Mouse (Mus musculus) intestine, embryonic 14.5 days (tissue): ENCODE measurements at regions not wholly inside any gene's neighbourhood (a gene's known extent, or its start where the extent isn't known, plus 50 kb on each side); places are given as distances from the start of the nearest gene placed in this dataset.

Experiments used
- ATAC-seq: fragments of 200-750 bp; cut with Nextera tagmentation; replicated peaks from 2 replicates; pipeline ENCODE4 v1.8.0; 2017; ENCODE audit warnings: low read depth, moderate number of reproducible peaks, moderate TSS enrichment, moderate library complexity; ENCODE audit not compliant: low FRiP score, low TSS enrichment
- DNase-seq: peaks from one replicate; pipeline ENCODE4 v3.0.0-alpha.2; 2018; ENCODE audit warnings: low spot score
- H3K27ac ChIP-seq: fragments of 300-500 bp; sonication (generic); 2 replicates; pipeline ENCODE4 v1.5.1; 2014; ENCODE audit warnings: low read depth, mild to moderate bottlenecking, control low read depth
- H3K27me3 ChIP-seq: fragments of 300-500 bp; sonication (generic); replicated peaks from 2 replicates; pipeline ENCODE4 v1.6.1; 2014; ENCODE audit warnings: low read length, control low read depth; ENCODE audit not compliant: control insufficient read depth, insufficient read depth
- H3K36me3 ChIP-seq: fragments of 300-500 bp; sonication (generic); 2 replicates; pipeline ENCODE4 v1.6.1; 2014; ENCODE audit warnings: low read length, control low read depth; ENCODE audit not compliant: control insufficient read depth, insufficient read depth
- H3K4me1 ChIP-seq: fragments of 300-500 bp; sonication (generic); replicated peaks from 2 replicates; pipeline ENCODE4 v1.6.1; 2014; ENCODE audit warnings: low read length, control low read depth, mixed read lengths; ENCODE audit not compliant: control insufficient read depth, insufficient read depth
- H3K4me2 ChIP-seq: fragments of 300-500 bp; sonication (generic); 2 replicates; pipeline ENCODE4 v1.6.1; 2014; ENCODE audit warnings: low read length
- H3K4me3 ChIP-seq: fragments of 300-500 bp; sonication (generic); 2 replicates; pipeline ENCODE4 v1.5.1; 2014; ENCODE audit warnings: low read depth, low read length, control low read depth, mixed read lengths
- H3K9ac ChIP-seq: fragments of 300-500 bp; sonication (generic); 2 replicates; pipeline ENCODE4 v1.6.1; 2014; ENCODE audit warnings: mild to moderate bottlenecking, low read length
- H3K9me3 ChIP-seq: fragments of 300-500 bp; sonication (generic); 2 replicates; pipeline ENCODE4 v1.6.1; 2016; ENCODE audit warnings: low read length, control low read depth; ENCODE audit not compliant: control insufficient read depth
- WGBS: fragments of 180-500 bp; shearing (Covaris S2); extraction: QIAGEN DNeasy Blood & Tissue Kit; methylation state at CpG from one replicate; pipeline ENCODE4 v1.1.7; 2014; 5-methylcytosine and 5-hydroxymethylcytosine counted together

DNA sequence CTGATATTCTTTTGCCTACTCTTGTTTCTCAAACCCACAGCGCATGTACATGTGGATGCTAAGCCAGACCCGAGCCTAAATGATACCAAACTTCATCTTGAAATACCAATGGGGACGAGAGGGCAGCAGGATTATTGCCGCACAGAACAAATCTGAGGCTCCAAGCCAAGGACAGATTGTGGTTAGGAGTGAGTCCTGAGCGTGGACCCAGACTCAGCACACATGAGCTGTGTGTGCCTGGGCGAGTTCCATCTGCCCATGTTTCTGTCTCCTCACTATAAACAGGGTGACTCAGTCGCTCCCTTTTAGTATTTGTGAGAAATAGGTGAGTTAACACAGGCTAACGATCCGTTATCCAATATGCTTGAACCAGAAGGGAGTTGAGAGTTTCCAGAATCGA is 92.4 kb upstream of the Gadd45a start:
- Histone ChIP-seq H3K27me3 (no peaks in the 10 kb centered on the region), H3K9ac (no peak overlapping the region), H3K36me3 (no peaks in the 10 kb centered on the region), H3K9me3 (no peaks in the 10 kb centered on the region), H3K27ac (no peak overlapping the region), H3K4me1 (no peaks in the 10 kb centered on the region), H3K4me2 (no peak overlapping the region), H3K4me3 (no peak overlapping the region)
- no peak for ATAC-seq
- 88% methylated on average over 10 of the region's 10 CpGs for WGBS
- no peak for DNase-seq

DNA sequence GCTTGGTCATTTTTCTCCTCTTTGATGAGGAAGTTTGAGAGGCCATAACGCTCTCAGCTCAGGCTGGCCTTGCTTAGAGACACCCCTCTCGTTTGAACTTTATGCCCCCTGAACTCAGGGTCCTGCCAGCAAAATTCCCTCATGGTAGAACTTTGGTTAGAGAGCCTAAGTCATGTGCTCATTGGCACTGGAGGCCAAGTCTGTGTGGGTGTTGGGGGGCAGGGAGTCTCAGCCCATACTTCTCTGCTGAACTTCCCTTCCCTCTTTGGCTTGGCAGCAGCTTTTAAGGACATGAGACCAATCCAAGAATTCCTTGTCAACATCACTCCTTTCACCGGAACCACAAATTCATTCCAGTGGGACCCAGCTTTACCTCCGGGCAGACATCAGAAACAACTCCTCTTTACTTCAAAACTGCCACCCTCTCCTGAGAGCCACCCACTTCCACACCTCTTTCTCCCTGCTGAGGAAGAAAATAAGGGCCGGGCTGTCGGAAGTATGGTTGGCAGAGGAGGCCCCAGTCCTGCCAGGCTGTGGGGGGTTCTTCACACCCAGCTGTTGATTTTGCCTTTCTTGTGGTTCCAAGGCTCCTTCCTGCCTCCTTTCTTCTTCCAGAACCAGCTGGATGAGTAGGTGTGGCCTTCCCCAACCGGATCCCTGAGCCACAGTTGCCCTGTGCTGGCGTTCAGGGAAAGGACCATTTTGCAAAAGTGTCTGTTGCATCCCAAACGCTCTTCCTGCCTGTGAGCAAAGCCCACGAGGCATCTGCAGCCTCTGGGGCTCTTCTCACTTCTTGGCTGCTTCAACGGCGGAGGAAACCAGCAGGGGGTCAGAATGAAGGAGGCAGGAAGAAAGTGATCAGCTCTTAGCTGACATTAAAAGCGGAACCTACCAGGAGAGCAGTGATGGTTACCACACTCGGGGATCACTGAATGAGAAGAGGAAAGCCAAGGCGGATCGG is 91.5 kb upstream of the Gadd45a start:
- no peaks in the 10 kb centered on the region for H3K36me3 ChIP-seq
- no peak overlapping the region for H3K4me3 ChIP-seq
- 50% methylated on average over 16 of the region's 16 CpGs for WGBS
- H3K27ac ChIP-seq: no peak overlapping the region
- H3K4me2 ChIP-seq: no peak overlapping the region
- no peaks in the 10 kb centered on the region for H3K27me3 ChIP-seq
- no peaks in the 10 kb centered on the region for H3K9me3 ChIP-seq
- DNase-seq: no peak
- no peak overlapping the region for H3K9ac ChIP-seq
- no peak for ATAC-seq
- no peaks in the 10 kb centered on the region for H3K4me1 ChIP-seq

DNA sequence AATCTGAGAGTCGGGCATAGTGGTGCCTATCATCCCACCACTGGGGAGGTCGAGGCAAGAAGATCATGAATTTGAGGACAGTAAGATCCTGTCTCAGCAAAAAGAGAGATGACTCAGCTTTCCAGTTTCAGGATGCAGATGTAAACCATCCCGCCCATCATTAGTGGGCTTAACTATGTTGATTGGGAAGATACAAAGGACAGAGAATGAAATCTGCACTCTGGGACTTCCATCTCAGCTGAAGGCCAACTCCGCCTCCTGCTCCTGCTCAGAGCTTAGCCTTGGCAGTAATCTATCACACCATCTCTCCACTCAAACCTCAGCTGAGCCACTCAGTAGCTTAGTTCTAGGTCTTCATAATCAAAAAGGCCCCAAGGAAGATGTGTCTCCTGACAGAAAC is 90.5 kb upstream of the Gadd45a start:
- H3K9me3 ChIP-seq: no peaks in the 10 kb centered on the region
- no peak for ATAC-seq
- no peak overlapping the region for H3K9ac ChIP-seq
- H3K4me1 ChIP-seq: no peaks in the 10 kb centered on the region
- WGBS: 84% methylated on average over 4 of the region's 4 CpGs
- H3K27ac ChIP-seq: no peak overlapping the region
- no peak overlapping the region for H3K4me3 ChIP-seq
- H3K4me2 ChIP-seq: no peak overlapping the region
- DNase-seq: no peak
- H3K36me3 ChIP-seq: no peaks in the 10 kb centered on the region
- H3K27me3 ChIP-seq: no peaks in the 10 kb centered on the region

DNA sequence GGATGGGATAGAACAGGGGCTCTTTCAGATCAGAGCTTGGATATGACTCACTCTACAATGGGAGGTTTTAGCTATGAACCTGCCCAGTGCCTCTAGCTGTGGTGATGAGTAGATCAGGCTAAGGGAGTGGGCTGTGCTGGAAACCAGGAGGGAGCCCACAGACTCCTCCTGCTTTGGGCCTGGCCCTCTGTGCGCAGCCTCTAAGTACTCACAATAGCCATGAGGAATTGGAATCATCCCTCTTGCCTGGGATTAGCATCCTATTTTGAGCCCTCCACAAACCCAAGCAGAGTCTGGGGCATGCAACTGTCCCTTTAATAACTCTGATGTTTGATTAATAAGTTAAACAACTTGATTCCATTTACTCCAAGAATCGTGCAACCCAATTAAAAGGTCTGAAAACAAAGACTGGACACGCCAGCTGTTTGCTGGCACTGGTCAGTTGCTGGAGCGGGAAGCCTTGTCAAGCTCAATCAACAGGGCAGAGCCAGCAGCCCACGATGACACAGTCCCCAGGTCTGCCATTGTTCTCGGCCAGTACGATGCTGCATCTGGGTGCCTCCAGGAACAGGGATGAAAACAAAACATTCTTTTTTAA is 88.6 kb upstream of the Gadd45a start:
- Histone ChIP-seq H3K27ac (no peak overlapping the region), H3K27me3 (no peaks in the 10 kb centered on the region), H3K36me3 (no peaks in the 10 kb centered on the region), H3K9me3 (no peaks in the 10 kb centered on the region), H3K4me3 (no peak overlapping the region), H3K4me2 (no peak overlapping the region), H3K4me1 (no peaks in the 10 kb centered on the region), H3K9ac (no peak overlapping the region)
- ATAC-seq (no peak), DNase-seq (no peak)
- 69% methylated on average over 7 of the region's 7 CpGs for WGBS

DNA sequence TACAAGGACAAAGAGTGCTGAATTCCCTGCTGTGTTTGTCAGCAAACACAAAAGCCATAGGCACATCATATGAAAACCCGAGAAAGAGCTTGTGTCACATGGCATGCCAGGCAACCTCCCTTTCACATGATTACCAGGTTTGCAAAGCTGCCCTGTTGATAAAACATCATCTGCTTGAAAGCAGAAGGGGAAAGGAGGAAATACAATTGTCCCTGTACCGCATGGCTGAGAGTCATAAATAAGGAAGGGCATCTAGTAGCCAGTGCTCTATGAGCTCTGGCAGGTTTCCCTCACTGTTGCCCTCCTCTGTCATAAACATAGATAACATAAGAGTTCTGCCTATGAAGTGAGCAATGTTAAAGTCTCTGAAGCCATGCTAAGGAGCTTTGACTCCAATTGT is 86.8 kb upstream of the Gadd45a start:
- H3K27ac ChIP-seq: no peak overlapping the region

DNA sequence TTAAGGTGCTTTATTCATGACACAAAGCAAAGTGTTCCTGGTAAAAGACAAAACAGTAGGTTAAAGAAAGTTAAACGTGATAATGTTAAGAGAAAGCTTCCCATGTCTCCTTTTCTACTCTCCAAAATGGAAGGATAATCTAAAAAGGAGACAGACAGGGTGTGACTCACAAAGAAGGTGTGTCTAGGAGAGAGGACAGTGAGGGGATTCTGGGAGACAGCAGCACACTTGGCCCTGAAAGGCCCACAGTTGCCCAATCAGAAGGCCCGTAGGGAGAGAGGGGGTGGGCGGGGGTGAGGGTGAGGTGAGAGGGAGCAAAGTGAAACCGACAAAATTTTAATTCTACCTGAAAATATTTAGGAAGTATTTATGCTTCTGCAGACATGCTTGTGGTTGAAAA is 85.8 kb upstream of the Gadd45a start:
- Histone ChIP-seq H3K9ac (no peak overlapping the region), H3K27me3 (no peaks in the 10 kb centered on the region), H3K4me1 (no peaks in the 10 kb centered on the region), H3K27ac (no peak overlapping the region), H3K36me3 (no peaks in the 10 kb centered on the region), H3K4me2 (no peak overlapping the region), H3K4me3 (no peak overlapping the region), H3K9me3 (no peaks in the 10 kb centered on the region)
- DNase-seq: no peak
- ATAC-seq: no peak
- 79% methylated on average over 4 of the region's 4 CpGs for WGBS

More for the DNA sequence above, 86.8 kb upstream of the Gadd45a start:
- Histone ChIP-seq H3K9ac (no peak overlapping the region), H3K27me3 (no peaks in the 10 kb centered on the region), H3K36me3 (no peaks in the 10 kb centered on the region), H3K4me3 (no peak overlapping the region), H3K9me3 (no peaks in the 10 kb centered on the region), H3K4me2 (no peak overlapping the region), H3K4me1 (no peaks in the 10 kb centered on the region)
- DNase-seq: no peak
- no peak for ATAC-seq
- WGBS: 58% methylated on average over 2 of the region's 2 CpGs

DNA sequence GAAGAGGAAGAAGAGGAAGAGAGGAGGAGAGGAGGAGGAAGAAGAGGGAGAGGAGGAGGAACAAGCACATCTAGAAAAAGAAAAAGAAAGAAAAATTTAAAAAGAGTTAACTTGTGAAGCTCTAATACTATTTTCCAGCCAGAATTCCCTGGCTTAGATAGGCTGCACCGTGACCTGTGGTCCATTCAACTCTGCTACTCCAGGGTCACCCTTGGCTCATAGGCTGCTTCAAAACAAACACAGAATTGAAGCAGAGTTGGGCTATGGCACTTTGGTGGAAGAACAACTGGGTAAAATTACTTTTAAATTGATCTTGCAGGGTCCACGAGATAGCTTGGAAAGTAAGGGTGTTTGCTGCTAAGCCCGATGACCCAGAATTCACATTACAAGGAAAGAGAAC is 79.0 kb upstream of the Gadd45a start:
- no peaks in the 10 kb centered on the region for H3K36me3 ChIP-seq
- no peak for ATAC-seq
- no peak overlapping the region for H3K4me2 ChIP-seq
- no peaks in the 10 kb centered on the region for H3K9me3 ChIP-seq
- H3K4me1 ChIP-seq: 0 out of 2 replicates have a peak, but pooled peaks cover 4% of the 10 kb centered on the region
- DNase-seq: no peak
- no peak overlapping the region for H3K27ac ChIP-seq
- no peaks in the 10 kb centered on the region for H3K27me3 ChIP-seq
- no peak overlapping the region for H3K9ac ChIP-seq
- WGBS: 83% methylated on average over 3 of the region's 3 CpGs
- no peak overlapping the region for H3K4me3 ChIP-seq

DNA sequence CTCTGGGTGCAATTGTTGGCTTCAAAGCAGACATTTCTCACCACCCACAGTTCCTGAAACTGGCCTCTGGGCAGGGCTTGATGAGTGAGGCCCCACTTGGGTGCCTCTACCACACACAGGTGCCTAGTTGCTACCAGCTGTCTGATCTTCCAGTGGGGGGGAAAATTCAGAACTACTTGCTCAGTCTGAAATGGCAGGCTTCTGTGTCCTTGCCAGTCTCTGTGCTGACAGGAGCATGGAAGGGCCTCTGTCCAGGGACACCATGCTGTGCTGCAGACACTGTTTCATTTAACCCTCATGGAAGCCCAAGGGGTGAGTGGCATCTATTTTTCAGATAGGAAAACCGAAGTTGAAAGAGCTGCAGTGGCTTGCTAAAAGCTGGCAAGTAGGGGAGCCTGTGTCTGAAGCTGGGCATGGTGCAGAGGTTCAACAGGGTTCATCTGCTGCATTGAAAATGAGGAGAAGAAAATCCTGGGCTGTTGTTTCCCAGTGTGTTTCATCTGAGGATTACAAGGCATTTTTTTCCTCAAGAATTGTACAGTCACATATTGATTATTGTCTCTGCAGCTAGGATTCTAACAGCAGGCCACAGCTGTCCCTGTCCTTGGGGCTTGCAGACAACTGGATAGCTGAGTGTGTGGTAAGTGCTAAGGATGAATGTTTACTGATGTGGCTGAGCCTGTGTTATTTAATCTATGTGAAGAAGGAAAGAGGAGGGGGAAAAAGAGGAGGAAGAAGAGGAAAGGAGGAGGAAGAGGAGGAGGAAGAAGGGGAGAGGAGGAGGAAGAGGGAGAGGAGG is 78.4 kb upstream of the Gadd45a start:
- H3K36me3 ChIP-seq: no peaks in the 10 kb centered on the region
- DNase-seq: no peak
- H3K27me3 ChIP-seq: no peaks in the 10 kb centered on the region
- H3K4me3 ChIP-seq: no peak overlapping the region
- 0 out of 2 replicates have a peak, but pooled peaks cover 4% of the 10 kb centered on the region for H3K4me1 ChIP-seq
- no peaks in the 10 kb centered on the region for H3K9me3 ChIP-seq
- no peak overlapping the region for H3K27ac ChIP-seq
- H3K9ac ChIP-seq: no peak overlapping the region
- no peak for ATAC-seq
- H3K4me2 ChIP-seq: no peak overlapping the region
- 63% methylated on average over 1 of the region's 1 CpGs for WGBS
